Comparison of ENCODE assay signal across 8 mouse cellular contexts in genomic region chr15:81938246-81938645, GRCm38 (mm10). TPM values are rescaled to one million over a fixed set of nuclear protein-coding genes. Genes with fewer than 3 reads are reported as not detected.
DNase-seq lines count a peak whose midpoint lies in the region; ATAC-seq lines count a peak whose summit lies in the region.

No protein-coding gene starts in this region.

- H3K36me3 ChIP-seq in embryonic facial prominence, embryonic 11.5 days (replicated peaks; ENCODE audit: control insufficient read depth, insufficient read depth, low read depth, low read length) = no peaks in the 10 kb centered on the region
- peaks cover 10% of the 10 kb centered on the region for H3K36me3 ChIP-seq in hindbrain, embryonic 14.5 days (replicated peaks; ENCODE audit: control insufficient read depth, insufficient read depth)
- H3K36me3 ChIP-seq in splenic B cell, adult 2 months (ENCODE audit: control insufficient read depth, insufficient read depth, low read length, poor library complexity, severe bottlenecking) = no peaks in the 10 kb centered on the region

- DNase-seq in ovary, postnatal 36 days (ENCODE audit: low spot score) = peak; percentile 55
- DNase-seq in ovary, adult 18-20 months (ENCODE audit: low spot score) = no peak
- peak; percentile 72 for DNase-seq in adrenal gland, adult 2 months
- DNase-seq in embryonic facial prominence, embryonic 11.5 days (ENCODE audit: low spot score) = peak; percentile 66
- DNase-seq in hindbrain, embryonic 14.5 days (ENCODE audit: low spot score) = no peak
- DNase-seq in lung, postnatal 36 days = peak; percentile 55
- peak; percentile 76 for DNase-seq in splenic B cell, adult 2 months (ENCODE audit: low read depth, low spot score)
- DNase-seq in adipocyte (ENCODE audit: low spot score) = no peak

- H3K4me3 ChIP-seq in embryonic facial prominence, embryonic 11.5 days (ENCODE audit: low read depth, low read length) = no peak overlapping the region
- peak overlapping the region; percentile 58 for H3K4me3 ChIP-seq in hindbrain, embryonic 14.5 days (replicated peaks; ENCODE audit: low read length)

- 26% methylated on average over 2 of the region's 2 CpGs for WGBS in embryonic facial prominence, embryonic 11.5 days
- WGBS in hindbrain, embryonic 14.5 days = 21% methylated on average over 2 of the region's 2 CpGs

- ATAC-seq in embryonic facial prominence, embryonic 11.5 days (replicated peaks; ENCODE audit: insufficient number of reproducible peaks, low FRiP score, low TSS enrichment, low read depth) = no peak
- ATAC-seq in hindbrain, embryonic 14.5 days (ENCODE audit: low FRiP score) = no peak

- no peaks in the 10 kb centered on the region for H3K9me3 ChIP-seq in embryonic facial prominence, embryonic 11.5 days (replicated peaks; ENCODE audit: control insufficient read depth, low read length)
- H3K9me3 ChIP-seq in hindbrain, embryonic 14.5 days (ENCODE audit: control insufficient read depth, low read length) = no peaks in the 10 kb centered on the region

- H3K4me2 ChIP-seq in embryonic facial prominence, embryonic 11.5 days (ENCODE audit: low read depth, low read length) = no peak overlapping the region
- peak overlapping the region; percentile 76 for H3K4me2 ChIP-seq in hindbrain, embryonic 14.5 days (replicated peaks)

- H3K4me1 ChIP-seq in embryonic facial prominence, embryonic 11.5 days (ENCODE audit: control insufficient read depth, insufficient read depth, low read length) = peaks cover 6% of the 10 kb centered on the region
- H3K4me1 ChIP-seq in hindbrain, embryonic 14.5 days (replicated peaks; ENCODE audit: control insufficient read depth, insufficient read depth, low read length) = peaks cover 17% of the 10 kb centered on the region

- H3K27me3 ChIP-seq in embryonic facial prominence, embryonic 11.5 days (ENCODE audit: control insufficient read depth, insufficient read depth, low read length) = no peaks in the 10 kb centered on the region; the same call in 1 of the 2 replicates
- H3K27me3 ChIP-seq in hindbrain, embryonic 14.5 days (ENCODE audit: control insufficient read depth, insufficient read depth, low read length) = no peaks in the 10 kb centered on the region
- no peaks in the 10 kb centered on the region for H3K27me3 ChIP-seq in splenic B cell, adult 2 months (ENCODE audit: control insufficient read depth, insufficient read depth, low read length, poor library complexity, severe bottlenecking)

- H3K9ac ChIP-seq in embryonic facial prominence, embryonic 11.5 days (replicated peaks; ENCODE audit: low read length) = no peak overlapping the region
- peak overlapping the region; percentile 81 for H3K9ac ChIP-seq in hindbrain, embryonic 14.5 days

- no peak overlapping the region for H3K27ac ChIP-seq in embryonic facial prominence, embryonic 11.5 days (replicated peaks; ENCODE audit: low read depth, low read length)
- peak overlapping the region; percentile 90 for H3K27ac ChIP-seq in hindbrain, embryonic 14.5 days

RNA-seq across cellular contexts. Expression of gene Csdc2, which starts 1.7 kb away (rescaled TPM):
- 10 to 100 TPM; 10.1 to 19.5 TPM for total RNA-seq in adrenal gland, adult 2 months (2021)
- polyA plus RNA-seq in adrenal gland, adult 2 months (2012; rRNA removed) = 33.6 and 50.1 TPM in 2 replicates
- 5.5 and 8.4 TPM in 2 replicates for polyA plus RNA-seq in embryonic facial prominence, embryonic 11.5 days (2014; fragmentation: Nextera tagmentation; extraction: Ambion mirVana)
- polyA plus RNA-seq in hindbrain, embryonic 14.5 days (2014; fragmentation: Nextera tagmentation; extraction: Ambion mirVana) = 183 and 199 TPM in 2 replicates

RNA-seq across cellular contexts. Expression of gene Polr3h, which starts 12.2 kb away (rescaled TPM):
- 10 to 100 TPM; 15.6 to 34.4 TPM for total RNA-seq in adrenal gland, adult 2 months (2021)
- 16.7 and 17.5 TPM in 2 replicates for polyA plus RNA-seq in adrenal gland, adult 2 months (2012; rRNA removed)
- 60.3 and 63.5 TPM in 2 replicates for polyA plus RNA-seq in embryonic facial prominence, embryonic 11.5 days (2014; fragmentation: Nextera tagmentation; extraction: Ambion mirVana)
- polyA plus RNA-seq in hindbrain, embryonic 14.5 days (2014; fragmentation: Nextera tagmentation; extraction: Ambion mirVana) = 85.5 and 100.0 TPM in 2 replicates

RNA-seq across cellular contexts. Expression of gene Pmm1, which starts 22.5 kb away (rescaled TPM):
- 10 to 100 TPM; 70.6 to 74.8 TPM for total RNA-seq in adrenal gland, adult 2 months (2021)
- 114 and 118 TPM in 2 replicates for polyA plus RNA-seq in adrenal gland, adult 2 months (2012; rRNA removed)
- polyA plus RNA-seq in embryonic facial prominence, embryonic 11.5 days (2014; fragmentation: Nextera tagmentation; extraction: Ambion mirVana) = 19.9 and 21.3 TPM in 2 replicates
- 89.0 and 103 TPM in 2 replicates for polyA plus RNA-seq in hindbrain, embryonic 14.5 days (2014; fragmentation: Nextera tagmentation; extraction: Ambion mirVana)

RNA-seq across cellular contexts. Expression of gene 1700029P11Rik, which starts 42.1 kb away (rescaled TPM):
- not detected for total RNA-seq in adrenal gland, adult 2 months (2021)
- not detected in 2 replicates for polyA plus RNA-seq in adrenal gland, adult 2 months (2012; rRNA removed)
- polyA plus RNA-seq in embryonic facial prominence, embryonic 11.5 days (2014; fragmentation: Nextera tagmentation; extraction: Ambion mirVana) = not detected in 2 replicates
- polyA plus RNA-seq in hindbrain, embryonic 14.5 days (2014; fragmentation: Nextera tagmentation; extraction: Ambion mirVana) = not detected in 2 replicates

RNA-seq across cellular contexts. Expression of gene Xrcc6, which starts 49.4 kb away (rescaled TPM):
- total RNA-seq in adrenal gland, adult 2 months (2021) = 10 to 100 TPM; 73.2 to 87.0 TPM
- 23.8 and 27.6 TPM in 2 replicates for polyA plus RNA-seq in adrenal gland, adult 2 months (2012; rRNA removed)
- 91.5 and 94.4 TPM in 2 replicates for polyA plus RNA-seq in embryonic facial prominence, embryonic 11.5 days (2014; fragmentation: Nextera tagmentation; extraction: Ambion mirVana)
- polyA plus RNA-seq in hindbrain, embryonic 14.5 days (2014; fragmentation: Nextera tagmentation; extraction: Ambion mirVana) = 36.7 and 38.7 TPM in 2 replicates

Comparison
In these comparisons a context has a peak if more than half of its experiments do, and no peak if none do; other contexts are left out.
1. DNase-seq: peak in ovary, postnatal 36 days (single experiment), adrenal gland, adult 2 months (single experiment), embryonic facial prominence, embryonic 11.5 days (single experiment), lung, postnatal 36 days (single experiment) and splenic B cell, adult 2 months (single experiment); none in ovary, adult 18-20 months (single experiment), hindbrain, embryonic 14.5 days (single experiment) and adipocyte (single experiment).